Mouse (Mus musculus): ENCODE results near the gene Ppp1r35. TPM values are rescaled to one million over a fixed set of nuclear protein-coding genes. Genes with fewer than 3 reads are reported as not detected.
A peak's percentile ranks its signal among the peaks of the same experiment; 100 is the strongest.

Gene Ppp1r35
- polyA plus RNA-seq, 1 experiment from 2014 or later = 60.0 TPM

DNA sequence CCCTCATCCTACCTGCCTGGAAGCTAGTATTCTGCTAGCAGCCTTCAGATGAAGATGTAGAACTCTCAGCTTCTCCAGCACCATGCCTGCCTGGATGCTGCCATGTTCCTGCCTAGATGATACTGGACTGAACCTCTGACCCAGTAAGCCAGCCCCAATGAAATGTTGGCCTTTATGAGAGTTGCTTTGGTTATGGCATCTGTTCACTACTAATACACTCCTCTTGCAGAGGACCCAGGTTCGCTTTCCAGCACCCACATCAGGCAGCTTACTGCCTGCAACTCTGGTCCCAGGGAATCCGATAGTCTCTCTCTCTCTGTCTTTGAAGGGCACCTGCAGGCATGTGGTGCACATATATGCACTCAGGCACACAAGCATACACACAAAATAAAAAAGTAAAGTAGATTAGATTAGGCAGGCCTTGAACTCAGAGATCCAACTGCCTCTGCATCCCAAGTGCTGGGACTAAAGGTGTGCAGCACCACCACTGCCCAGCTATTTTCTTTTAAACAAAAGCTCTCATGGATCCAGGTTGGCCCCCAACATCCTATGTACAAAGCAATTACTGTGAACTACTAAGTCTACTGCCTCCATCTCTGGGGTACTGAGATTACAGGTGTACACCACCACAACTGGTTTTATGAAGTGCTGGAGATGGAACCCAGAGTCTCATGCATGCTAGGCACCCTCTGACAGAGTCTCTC is 2.9 kb upstream of the Ppp1r35 start:
- Histone ChIP-seq H3K4me2 (ENCODE audit: low read length) (no peak overlapping the region), H3K9ac (ENCODE audit: low read length) (no peak overlapping the region), H3K36me3 (ENCODE audit: control insufficient read depth, insufficient read depth, low read length) (peaks cover 7% of the 10 kb centered on the region), H3K4me3 (ENCODE audit: low read depth, low read length) (no peak overlapping the region), H3K27me3 (replicated peaks; ENCODE audit: control insufficient read depth, insufficient read depth, low read length) (no peaks in the 10 kb centered on the region), H3K4me1 (ENCODE audit: control insufficient read depth, insufficient read depth, low read length) (peaks cover 19% of the 10 kb centered on the region), H3K9me3 (replicated peaks; ENCODE audit: control insufficient read depth, low read length) (no peaks in the 10 kb centered on the region), H3K27ac (ENCODE audit: low read depth, low read length) (no peak overlapping the region)
- no peak for DNase-seq (ENCODE audit: low spot score)
- WGBS = 88% methylated on average over 2 of the region's 2 CpGs
- ATAC-seq = no peak

DNA sequence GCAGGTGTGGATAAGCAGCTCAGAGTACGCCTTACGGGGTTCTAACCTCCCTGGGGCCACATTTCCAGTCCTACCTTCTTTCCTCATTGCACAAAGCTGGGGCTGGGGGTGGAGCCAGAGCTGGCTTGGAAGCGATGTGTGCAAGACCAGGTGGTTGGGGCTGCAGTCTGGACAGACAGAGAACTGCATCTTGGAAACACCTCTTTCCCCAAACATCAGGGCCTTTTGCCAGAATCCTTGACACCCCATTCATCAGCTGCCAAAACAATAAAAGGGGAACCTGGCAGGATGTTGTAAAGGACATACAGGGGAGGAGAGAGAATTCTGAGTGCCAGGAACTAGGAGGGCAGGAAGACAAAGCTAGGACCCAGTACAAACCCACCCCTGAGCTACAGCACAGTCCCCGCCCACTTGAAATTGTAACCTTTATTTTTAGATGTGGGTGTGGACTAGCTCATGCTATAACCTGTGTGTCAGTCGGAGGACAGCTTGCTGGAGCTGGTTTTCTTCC is 2.2 kb upstream of the Ppp1r35 start:
- Histone ChIP-seq H3K9ac (ENCODE audit: low read length) (no peak overlapping the region), H3K36me3 (ENCODE audit: control insufficient read depth, insufficient read depth, low read length) (peaks cover 15% of the 10 kb centered on the region), H3K9me3 (replicated peaks; ENCODE audit: control insufficient read depth, low read length) (no peaks in the 10 kb centered on the region), H3K4me1 (ENCODE audit: control insufficient read depth, insufficient read depth, low read length) (peaks cover 19% of the 10 kb centered on the region), H3K4me2 (ENCODE audit: low read length) (no peak overlapping the region), H3K27ac (ENCODE audit: low read depth, low read length) (no peak overlapping the region), H3K27me3 (replicated peaks; ENCODE audit: control insufficient read depth, insufficient read depth, low read length) (no peaks in the 10 kb centered on the region), H3K4me3 (ENCODE audit: low read depth, low read length) (no peak overlapping the region)
- WGBS = 39% methylated on average over 5 of the region's 5 CpGs
- no peak for ATAC-seq
- peak; percentile 44 for DNase-seq (ENCODE audit: low spot score)

DNA sequence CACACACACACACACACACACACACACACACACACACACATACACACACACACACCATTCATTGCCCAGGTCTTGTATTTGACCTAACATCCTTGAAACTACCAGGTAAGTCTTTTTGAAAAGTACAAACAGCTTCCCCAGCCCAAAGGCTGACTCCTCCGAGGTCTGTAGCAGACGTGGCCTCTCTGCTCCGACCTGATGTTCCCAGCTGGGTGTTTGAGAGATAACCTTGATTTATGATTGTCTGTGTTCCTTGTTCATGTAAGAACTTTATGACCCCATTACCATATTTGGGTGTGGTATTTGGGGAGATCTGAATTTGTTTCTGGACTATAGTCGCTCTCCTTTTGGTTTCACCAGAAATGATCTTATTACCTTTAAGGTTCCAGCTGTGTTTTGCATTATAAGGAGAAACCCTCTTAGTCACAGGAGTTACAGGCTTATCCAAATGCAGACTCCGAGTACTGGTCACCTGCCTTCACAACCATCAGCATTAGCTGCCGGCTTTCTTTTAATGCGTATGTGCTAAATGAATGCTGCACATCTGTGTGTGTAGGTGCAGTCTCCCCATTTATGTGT is 1.3 kb upstream of the Ppp1r35 start:
- 88% methylated on average over 7 of the region's 7 CpGs for WGBS
- no peak for DNase-seq (ENCODE audit: low spot score)
- Histone ChIP-seq H3K4me1 (ENCODE audit: control insufficient read depth, insufficient read depth, low read length) (peaks cover 19% of the 10 kb centered on the region), H3K9ac (ENCODE audit: low read length) (no peak overlapping the region), H3K27me3 (replicated peaks; ENCODE audit: control insufficient read depth, insufficient read depth, low read length) (no peaks in the 10 kb centered on the region), H3K36me3 (ENCODE audit: control insufficient read depth, insufficient read depth, low read length) (peaks cover 24% of the 10 kb centered on the region), H3K4me3 (ENCODE audit: low read depth, low read length) (no peak overlapping the region), H3K4me2 (ENCODE audit: low read length) (no peak overlapping the region), H3K27ac (ENCODE audit: low read depth, low read length) (no peak overlapping the region), H3K9me3 (replicated peaks; ENCODE audit: control insufficient read depth, low read length) (no peaks in the 10 kb centered on the region)
- no peak for ATAC-seq

DNA sequence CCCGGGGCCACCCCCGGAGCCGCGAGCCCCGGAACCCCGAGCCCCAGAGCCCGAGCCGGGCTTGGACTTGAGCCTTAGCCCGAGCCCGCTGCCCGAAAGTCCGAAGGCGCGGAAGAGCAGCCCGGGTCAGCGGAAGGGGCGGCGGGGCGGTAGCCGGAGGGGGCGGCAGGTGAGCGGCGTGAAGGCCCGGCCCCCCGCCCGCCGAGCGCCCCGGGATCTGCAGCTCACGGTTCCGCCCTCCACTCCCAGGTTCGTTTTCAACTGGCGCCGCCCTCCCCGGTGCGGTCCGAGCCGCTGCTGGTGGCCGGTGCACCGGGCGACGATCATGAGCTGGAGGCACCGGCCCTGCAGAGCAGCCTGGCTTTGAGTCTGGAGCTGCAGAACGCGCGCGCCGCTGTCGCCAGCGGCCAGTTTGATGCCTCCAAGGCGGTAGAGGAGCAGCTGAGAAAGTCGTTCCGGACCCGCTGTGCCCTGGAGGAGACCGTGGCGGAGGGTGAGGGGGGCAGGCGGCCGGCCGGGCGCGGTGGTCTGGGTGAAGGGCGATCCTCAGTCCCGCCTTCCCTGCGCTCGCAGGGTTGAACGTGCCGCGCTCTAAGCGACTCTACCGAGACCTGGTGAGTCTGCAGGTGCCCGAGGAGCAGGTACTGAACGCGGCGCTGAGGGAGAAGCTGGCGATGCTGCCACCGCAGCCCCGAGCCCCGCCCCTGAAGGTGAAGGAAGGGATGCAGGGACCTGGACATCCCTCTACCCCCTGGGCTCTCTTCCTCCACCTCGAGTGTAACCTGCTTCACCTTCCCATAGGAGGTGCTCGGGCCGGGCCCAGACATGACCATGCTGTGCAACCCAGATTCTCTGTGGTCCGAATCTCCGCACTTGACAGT is 644 bp downstream of the Ppp1r35 start:
- peak; percentile 45 for ATAC-seq

DNA sequence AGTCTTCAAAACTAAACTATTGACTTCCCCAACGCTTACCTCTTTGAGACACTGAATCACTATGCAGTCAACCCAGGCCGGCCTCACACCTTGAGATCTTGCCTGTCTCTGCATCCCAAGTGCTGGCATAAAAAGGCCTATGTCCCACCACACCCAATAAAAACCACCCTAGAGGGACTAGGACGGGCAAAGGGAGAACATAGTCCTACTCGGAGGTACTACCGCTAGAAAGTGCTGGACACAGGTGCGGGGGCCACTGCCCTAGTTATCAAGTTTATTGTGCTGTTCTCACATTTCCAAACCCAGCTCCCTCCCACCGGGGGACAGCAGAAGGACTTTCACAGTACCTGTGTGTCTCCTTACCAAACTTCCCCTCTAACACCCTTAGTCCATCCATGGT is 3.0 kb downstream of the Ppp1r35 start:
- Histone ChIP-seq H3K4me2 (ENCODE audit: low read length) (no peak overlapping the region), H3K9me3 (replicated peaks; ENCODE audit: control insufficient read depth, low read length) (no peaks in the 10 kb centered on the region), H3K27me3 (replicated peaks; ENCODE audit: control insufficient read depth, insufficient read depth, low read length) (no peaks in the 10 kb centered on the region), H3K4me3 (ENCODE audit: low read depth, low read length) (no peak overlapping the region), H3K36me3 (ENCODE audit: control insufficient read depth, insufficient read depth, low read length) (peaks cover 46% of the 10 kb centered on the region), H3K4me1 (ENCODE audit: control insufficient read depth, insufficient read depth, low read length) (peaks cover 41% of the 10 kb centered on the region), H3K27ac (ENCODE audit: low read depth, low read length) (no peak overlapping the region), H3K9ac (ENCODE audit: low read length) (no peak overlapping the region)
- WGBS = 92% methylated on average over 7 of the region's 7 CpGs
- no peak for ATAC-seq
- no peak for DNase-seq (ENCODE audit: low spot score)

More for the DNA sequence above, 644 bp downstream of the Ppp1r35 start:
- H3K27me3 ChIP-seq (replicated peaks; ENCODE audit: control insufficient read depth, insufficient read depth, low read length) = no peaks in the 10 kb centered on the region
- H3K4me2 ChIP-seq (ENCODE audit: low read length) = peak overlapping the region; percentile 96
- no peak for DNase-seq (ENCODE audit: low spot score)
- peak overlapping the region; percentile 86 for H3K27ac ChIP-seq (ENCODE audit: low read depth, low read length)
- peak overlapping the region; percentile 95 for H3K9ac ChIP-seq (ENCODE audit: low read length)
- peaks cover 34% of the 10 kb centered on the region for H3K4me1 ChIP-seq (ENCODE audit: control insufficient read depth, insufficient read depth, low read length)
- under 1% methylated on average over 69 of the region's 83 CpGs for WGBS
- no peaks in the 10 kb centered on the region for H3K9me3 ChIP-seq (replicated peaks; ENCODE audit: control insufficient read depth, low read length)
- peaks cover 41% of the 10 kb centered on the region for H3K36me3 ChIP-seq (ENCODE audit: control insufficient read depth, insufficient read depth, low read length)
- H3K4me3 ChIP-seq (ENCODE audit: low read depth, low read length) = peak overlapping the region; percentile 98

DNA sequence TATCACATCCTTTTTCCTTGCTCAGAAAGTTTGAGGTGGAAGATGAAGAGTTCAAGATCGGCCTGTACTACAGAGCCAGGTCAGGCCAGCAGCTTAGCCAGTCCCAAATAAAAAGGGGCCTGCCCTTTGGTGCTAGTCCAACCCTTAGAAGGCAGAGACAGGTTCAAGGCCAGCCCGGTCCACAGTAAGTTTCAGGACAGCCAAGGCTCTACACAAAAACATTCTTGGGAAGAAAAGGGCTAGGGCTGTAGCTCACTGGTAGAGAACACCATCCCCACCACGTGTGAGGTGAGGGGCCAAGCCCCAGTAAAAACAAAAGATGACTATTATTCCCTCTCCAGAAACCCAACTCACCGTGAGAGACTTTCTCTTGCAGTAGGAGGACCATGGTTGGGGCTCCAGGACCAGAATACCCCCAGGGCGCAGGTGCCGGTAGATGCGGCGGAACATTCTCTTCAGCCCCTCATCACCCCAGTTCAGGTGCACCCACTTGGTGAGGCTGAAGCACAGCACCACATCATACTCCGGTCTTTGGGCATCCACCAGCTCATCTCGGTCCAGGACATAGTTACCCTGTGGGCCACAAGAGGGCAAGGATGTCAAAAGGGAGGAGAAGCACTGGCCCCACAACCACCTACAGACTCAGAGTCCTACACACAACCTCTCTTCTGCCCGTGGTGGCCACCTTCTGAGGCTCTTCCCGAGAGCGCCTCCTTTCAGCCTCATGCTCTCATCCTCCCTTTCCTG is 4.3 kb downstream of the Ppp1r35 start:
- no peak for ATAC-seq
- WGBS = 84% methylated on average over 13 of the region's 13 CpGs
- Histone ChIP-seq H3K9ac (ENCODE audit: low read length) (peak overlapping the region; percentile 93; the same call in 1 of the 2 replicates), H3K27me3 (replicated peaks; ENCODE audit: control insufficient read depth, insufficient read depth, low read length) (no peaks in the 10 kb centered on the region), H3K4me2 (ENCODE audit: low read length) (peak overlapping the region; percentile 94), H3K36me3 (ENCODE audit: control insufficient read depth, insufficient read depth, low read length) (peaks cover 46% of the 10 kb centered on the region), H3K4me1 (ENCODE audit: control insufficient read depth, insufficient read depth, low read length) (peaks cover 41% of the 10 kb centered on the region), H3K4me3 (ENCODE audit: low read depth, low read length) (peak overlapping the region; percentile 89), H3K27ac (ENCODE audit: low read depth, low read length) (no peak overlapping the region), H3K9me3 (replicated peaks; ENCODE audit: control insufficient read depth, low read length) (no peaks in the 10 kb centered on the region)
- DNase-seq (ENCODE audit: low spot score) = no peak

DNA sequence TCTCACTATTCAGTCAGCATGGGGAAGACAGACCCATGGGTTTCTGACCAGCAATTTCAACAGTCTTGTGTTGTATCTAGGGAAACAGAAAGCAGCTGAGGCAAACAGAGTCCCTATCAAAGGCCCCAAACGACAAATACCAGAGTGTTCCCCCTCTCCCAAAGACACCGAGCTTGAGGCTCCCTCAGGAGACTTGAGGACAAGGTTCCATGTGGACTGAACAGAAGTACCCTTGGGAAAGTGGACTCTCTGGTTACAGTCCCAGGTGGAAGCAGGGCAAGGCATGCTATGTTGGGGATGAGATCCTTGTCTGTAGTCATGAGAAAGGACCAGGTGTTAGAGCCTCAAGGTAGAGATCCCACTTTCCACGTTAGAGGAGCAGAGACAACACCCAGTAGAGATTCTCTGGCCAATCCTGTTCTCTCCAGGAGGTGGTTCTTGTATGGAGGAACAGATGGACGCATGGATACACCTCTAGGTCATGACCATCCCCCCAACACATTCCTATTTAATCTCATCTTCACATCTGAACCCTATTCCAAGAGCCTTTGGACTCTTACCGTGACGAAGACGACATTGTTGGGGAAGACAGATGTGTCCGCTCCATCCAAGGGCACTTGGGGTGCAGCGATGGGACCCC is 5.4 kb downstream of the Ppp1r35 start:
- no peak for DNase-seq (ENCODE audit: low spot score)
- Histone ChIP-seq H3K9me3 (replicated peaks; ENCODE audit: control insufficient read depth, low read length) (no peaks in the 10 kb centered on the region), H3K4me3 (ENCODE audit: low read depth, low read length) (peak overlapping the region; percentile 89), H3K9ac (ENCODE audit: low read length) (peak overlapping the region; percentile 93), H3K4me2 (ENCODE audit: low read length) (peak overlapping the region; percentile 94), H3K27me3 (replicated peaks; ENCODE audit: control insufficient read depth, insufficient read depth, low read length) (no peaks in the 10 kb centered on the region), H3K4me1 (ENCODE audit: control insufficient read depth, insufficient read depth, low read length) (peaks cover 39% of the 10 kb centered on the region), H3K36me3 (ENCODE audit: control insufficient read depth, insufficient read depth, low read length) (peaks cover 46% of the 10 kb centered on the region), H3K27ac (ENCODE audit: low read depth, low read length) (no peak overlapping the region)
- WGBS = 77% methylated on average over 9 of the region's 9 CpGs
- ATAC-seq = no peak

DNA sequence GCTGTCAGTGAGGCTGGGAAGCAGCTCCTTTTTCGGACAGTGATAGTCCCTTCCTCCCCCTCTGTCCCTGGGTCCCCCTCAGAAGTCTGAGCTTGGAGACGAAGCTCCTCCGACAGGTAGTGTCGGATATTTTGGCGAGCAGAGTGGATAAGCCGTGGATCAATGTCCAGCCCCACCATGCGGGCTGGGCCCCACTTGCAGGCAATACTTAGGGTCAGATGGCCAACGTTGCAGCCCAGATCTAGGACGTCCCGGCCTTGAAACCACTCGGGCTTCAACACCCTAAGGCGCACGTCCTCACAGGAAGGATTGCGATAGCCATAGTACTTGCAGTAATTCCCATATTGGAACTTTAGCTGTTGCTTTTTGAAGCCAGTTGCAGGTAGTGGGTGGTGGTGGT is 5.9 kb downstream of the Ppp1r35 start:
- WGBS = 86% methylated on average over 14 of the region's 14 CpGs
- no peaks in the 10 kb centered on the region for H3K27me3 ChIP-seq (replicated peaks; ENCODE audit: control insufficient read depth, insufficient read depth, low read length)
- H3K27ac ChIP-seq (ENCODE audit: low read depth, low read length) = no peak overlapping the region
- peak overlapping the region; percentile 93 for H3K9ac ChIP-seq (ENCODE audit: low read length)
- peak overlapping the region; percentile 94 for H3K4me2 ChIP-seq (ENCODE audit: low read length)
- H3K4me3 ChIP-seq (ENCODE audit: low read depth, low read length) = peak overlapping the region; percentile 89
- DNase-seq (ENCODE audit: low spot score) = no peak
- no peak for ATAC-seq
- H3K36me3 ChIP-seq (ENCODE audit: control insufficient read depth, insufficient read depth, low read length) = peaks cover 46% of the 10 kb centered on the region
- no peaks in the 10 kb centered on the region for H3K9me3 ChIP-seq (replicated peaks; ENCODE audit: control insufficient read depth, low read length)
- peaks cover 37% of the 10 kb centered on the region for H3K4me1 ChIP-seq (ENCODE audit: control insufficient read depth, insufficient read depth, low read length)
